Comparison of ENCODE assay signal across 9 mouse cellular contexts in genomic region chr5:35056604-35057432, GRCm38 (mm10). TPM values are rescaled to one million over a fixed set of nuclear protein-coding genes. Genes with fewer than 3 reads are reported as not detected.
DNase-seq lines count a peak whose midpoint lies in the region; ATAC-seq and TF ChIP-seq lines count a peak whose summit lies in the region.
"Had no signal": no experiment of that assay in that cellular context is flagged by ENCODE, and none has a peak within 500 bp of the region (broad histone marks: within the 10 kb centered on the region; RNA-seq: fewer than 3 reads in every experiment).

Dok7 (plus strand) TSS chr5:35056766.

- no peaks in the 10 kb centered on the region for H3K79me2 ChIP-seq in liver, adult 2 months (ENCODE audit: control insufficient read depth, insufficient read depth, low read length)

- no peaks in the 10 kb centered on the region for H3K36me3 ChIP-seq in liver, adult 2 months (ENCODE audit: control insufficient read depth, insufficient read depth, low read length)
- no peaks in the 10 kb centered on the region for H3K36me3 ChIP-seq in heart, embryonic 12.5 days
- H3K36me3 ChIP-seq in kidney, postnatal 0 days (ENCODE audit: insufficient read depth, low read length): no peaks in the 10 kb centered on the region
- H3K36me3 ChIP-seq in liver, embryonic 12.5 days: no peaks in the 10 kb centered on the region
- no peaks in the 10 kb centered on the region for H3K36me3 ChIP-seq in neural tube, embryonic 12.5 days

- H3K9me3 ChIP-seq in heart, embryonic 12.5 days (replicated peaks): no peaks in the 10 kb centered on the region
- no peaks in the 10 kb centered on the region for H3K9me3 ChIP-seq in kidney, postnatal 0 days (replicated peaks; ENCODE audit: low read length)
- no peaks in the 10 kb centered on the region for H3K9me3 ChIP-seq in liver, embryonic 12.5 days (replicated peaks)
- no peaks in the 10 kb centered on the region for H3K9me3 ChIP-seq in neural tube, embryonic 12.5 days

- peak; percentile 75 for ATAC-seq in heart, embryonic 12.5 days (ENCODE audit: insufficient number of reproducible peaks, low FRiP score)
- ATAC-seq in kidney, postnatal 0 days (replicated peaks; ENCODE audit: low FRiP score, low read depth): peak; percentile 55
- ATAC-seq in liver, embryonic 12.5 days: 0 out of 2 replicates have a peak, but pooled peaks have one; percentile 28
- ATAC-seq in neural tube, embryonic 12.5 days (ENCODE audit: low FRiP score, low read depth): peak; percentile 58; the same call in 1 of the 2 replicates

- no peak for TF ChIP-seq POLR2A in liver, adult 2 months (IDR thresholded peaks at IDR 0.05; ENCODE audit: extremely low read depth, insufficient read depth, low read length)
- no peak for TF ChIP-seq POLR2A in embryonic fibroblast, embryonic 13.5 days (IDR thresholded peaks at IDR 0.05; ENCODE audit: low read depth, low read length)

- H3K9ac ChIP-seq in liver, adult 2 months (ENCODE audit: low read depth, low read length): no peak within 1 kb of the TSS; the same call in 1 of the 2 replicates
- H3K9ac ChIP-seq in heart, embryonic 12.5 days: peak within 1 kb of the TSS; percentile 79
- peak within 1 kb of the TSS; percentile 58 for H3K9ac ChIP-seq in kidney, postnatal 0 days (ENCODE audit: low read depth, low read length)
- peak within 1 kb of the TSS; percentile 25; the same call in 1 of the 2 replicates for H3K9ac ChIP-seq in liver, embryonic 12.5 days
- H3K9ac ChIP-seq in neural tube, embryonic 12.5 days: peak within 1 kb of the TSS; percentile 64

- H3K4me1 ChIP-seq in liver, adult 2 months (ENCODE audit: control insufficient read depth, insufficient read depth, low read length): no peaks in the 10 kb centered on the region
- H3K4me1 ChIP-seq in embryonic fibroblast, embryonic 13.5 days (ENCODE audit: control insufficient read depth, insufficient read depth, low read length): no peaks in the 10 kb centered on the region
- H3K4me1 ChIP-seq in heart, embryonic 12.5 days (replicated peaks): peaks cover 33% of the 10 kb centered on the region
- 0 out of 2 replicates have a peak, but pooled peaks cover 8% of the 10 kb centered on the region for H3K4me1 ChIP-seq in kidney, postnatal 0 days (replicated peaks; ENCODE audit: insufficient read depth, low read length)
- H3K4me1 ChIP-seq in liver, embryonic 12.5 days: peaks cover 12% of the 10 kb centered on the region
- H3K4me1 ChIP-seq in neural tube, embryonic 12.5 days: peaks cover 14% of the 10 kb centered on the region

- TF ChIP-seq CTCF in liver, adult 2 months (IDR thresholded peaks at IDR 0.05; ENCODE audit: low read depth, low read length): 0 out of 2 replicates have a peak, but pooled peaks have one; percentile 5
- TF ChIP-seq CTCF in embryonic fibroblast, embryonic 13.5 days (IDR thresholded peaks at IDR 0.05; ENCODE audit: borderline replicate concordance, insufficient read depth, low read length): no peak
- peak; percentile 40; the same call in 1 of the 2 replicates for TF ChIP-seq CTCF in kidney, postnatal 0 days (IDR thresholded peaks at IDR 0.05; ENCODE audit: low read depth)

- DNase-seq in liver, adult 2 months (ENCODE audit: extremely low read depth, low read depth, low spot score): no peak
- no peak for DNase-seq in liver
- DNase-seq in kidney, postnatal 0 days (ENCODE audit: low spot score): peak; percentile 62
- DNase-seq in thymus, postnatal 14 days: peak; percentile 75

- 1% methylated on average over 74 of the region's 74 CpGs for WGBS in liver, adult 2 months
- WGBS in heart, embryonic 12.5 days: under 1% methylated on average over 71 of the region's 74 CpGs
- under 1% methylated on average over 63 of the region's 74 CpGs for WGBS in kidney, postnatal 0 days
- 1% methylated on average over 51 of the region's 74 CpGs for WGBS in liver, embryonic 12.5 days (ENCODE audit: insufficient replicate concordance)
- under 1% methylated on average over 66 of the region's 74 CpGs for WGBS in neural tube, embryonic 12.5 days

- H3K27me3 ChIP-seq in liver, adult 2 months (ENCODE audit: control insufficient read depth, insufficient read depth, low read length): peaks cover 2% of the 10 kb centered on the region; the same call in 1 of the 2 replicates
- peaks cover 47% of the 10 kb centered on the region for H3K27me3 ChIP-seq in heart, embryonic 12.5 days (replicated peaks)
- H3K27me3 ChIP-seq in kidney, postnatal 0 days (ENCODE audit: insufficient read depth, low read length): no peaks in the 10 kb centered on the region
- peaks cover 87% of the 10 kb centered on the region for H3K27me3 ChIP-seq in liver, embryonic 12.5 days (replicated peaks)
- H3K27me3 ChIP-seq in neural tube, embryonic 12.5 days (replicated peaks): peaks cover 38% of the 10 kb centered on the region

- H3K4me2 ChIP-seq in heart, embryonic 12.5 days: peak within 1 kb of the TSS; percentile 93
- H3K4me2 ChIP-seq in kidney, postnatal 0 days (ENCODE audit: low read length): peak within 1 kb of the TSS; percentile 99
- peak within 1 kb of the TSS; percentile 72 for H3K4me2 ChIP-seq in liver, embryonic 12.5 days
- peak within 1 kb of the TSS; percentile 97 for H3K4me2 ChIP-seq in neural tube, embryonic 12.5 days (replicated peaks)

- H3K4me3 ChIP-seq in liver, adult 2 months (ENCODE audit: insufficient read depth, low read depth, low read length): peak within 1 kb of the TSS; percentile 42
- H3K4me3 ChIP-seq in embryonic fibroblast, embryonic 13.5 days (ENCODE audit: insufficient read depth, low read length): peak within 1 kb of the TSS; percentile 27
- peak within 1 kb of the TSS; percentile 67 for H3K4me3 ChIP-seq in heart, embryonic 12.5 days
- peak within 1 kb of the TSS; percentile 62 for H3K4me3 ChIP-seq in kidney, postnatal 0 days (replicated peaks; ENCODE audit: low read depth, low read length)
- peak within 1 kb of the TSS; percentile 56 for H3K4me3 ChIP-seq in liver, embryonic 12.5 days
- peak within 1 kb of the TSS; percentile 51 for H3K4me3 ChIP-seq in neural tube, embryonic 12.5 days

- no peak within 1 kb of the TSS for H3K27ac ChIP-seq in liver, adult 2 months (replicated peaks; ENCODE audit: insufficient read depth, low read depth, low read length)
- no peak within 1 kb of the TSS for H3K27ac ChIP-seq in embryonic fibroblast, embryonic 13.5 days (ENCODE audit: insufficient read depth, low read length)
- 0 out of 2 replicates have a peak within 1 kb of the TSS, but pooled peaks have one; percentile 28 for H3K27ac ChIP-seq in heart, embryonic 12.5 days (ENCODE audit: poor library complexity, severe bottlenecking)
- H3K27ac ChIP-seq in kidney, postnatal 0 days: no peak within 1 kb of the TSS
- no peak within 1 kb of the TSS for H3K27ac ChIP-seq in liver, embryonic 12.5 days
- H3K27ac ChIP-seq in neural tube, embryonic 12.5 days: no peak within 1 kb of the TSS

RNA-seq across cellular contexts. Expression of gene Dok7, which starts in this region (rescaled TPM):
- total RNA-seq in liver, adult 2 months (2014; rRNA removed): not detected in 2 replicates
- polyA plus RNA-seq in liver, adult 2 months (2012; rRNA removed): not detected in 2 replicates
- not detected in 2 replicates for polyA plus RNA-seq in embryonic fibroblast, embryonic 13.5 days (2011; ENCODE audit: insufficient read length, low read depth, missing spikeins)
- polyA plus RNA-seq in heart, embryonic 12.5 days (2016; fragmentation: Nextera tagmentation; extraction: Ambion mirVana): 7.0 and 7.6 TPM in 2 replicates
- polyA plus RNA-seq in kidney, postnatal 0 days (2015; fragmentation: Nextera tagmentation; extraction: Ambion mirVana): 0.89 and 1.3 TPM in 2 replicates
- polyA plus RNA-seq in liver, embryonic 12.5 days (2016; fragmentation: Nextera tagmentation; extraction: Ambion mirVana): 0.07 TPM in 1 of 2 replicates, not detected in the other
- 1.5 and 1.6 TPM in 2 replicates for polyA plus RNA-seq in neural tube, embryonic 12.5 days (2016; fragmentation: Nextera tagmentation; extraction: Ambion mirVana)
- total RNA-seq: neutrophil, adult 5-6 weeks had no signal

Comparison
In these comparisons a context has a peak if more than half of its experiments do, and no peak if none do; other contexts are left out.
1. Peak in ATAC-seq, H3K4me3 ChIP-seq, H3K9ac ChIP-seq and H3K4me2 ChIP-seq in liver, embryonic 12.5 days; RNA of the gene not detected or under 1 TPM.
2. DNase-seq: peak in kidney, postnatal 0 days (single experiment) and thymus, postnatal 14 days (single experiment); none in liver, adult 2 months (single experiment) and liver (single experiment).
3. Peak in every context shown above with its lines, with median percentiles within 50 percentile points of each other: H3K4me3 ChIP-seq, ATAC-seq and H3K4me2 ChIP-seq.